Mouse (Mus musculus) limb, embryonic 14.5 days (tissue): ENCODE data around the gene Steap1. TPM values are rescaled to one million over a fixed set of nuclear protein-coding genes. Genes with fewer than 3 reads are reported as not detected.

Source experiments
- ATAC-seq: fragments of 200-750 bp; cut with Nextera tagmentation; 2 replicates; pipeline ENCODE4 v1.8.0; 2017; ENCODE audit warnings: low read depth, moderate number of reproducible peaks, moderate TSS enrichment; ENCODE audit not compliant: low FRiP score
- DNase-seq: peaks from one replicate; pipeline ENCODE4 v3.0.0-alpha.2; 2015; ENCODE audit warnings: low spot score
- H3K27ac ChIP-seq: fragments of 300-500 bp; sonication (generic); replicated peaks from 2 replicates; pipeline ENCODE4 v1.5.1; 2014; ENCODE audit warnings: low read depth, mild to moderate bottlenecking, low read length, moderate library complexity, mixed read lengths
- H3K27me3 ChIP-seq: fragments of 300-500 bp; sonication (generic); 2 replicates; pipeline ENCODE4 v1.6.1; 2014; ENCODE audit warnings: low read length, mixed read lengths; ENCODE audit not compliant: control insufficient read depth, insufficient read depth
- H3K36me3 ChIP-seq: fragments of 300-500 bp; sonication (generic); 2 replicates; pipeline ENCODE4 v1.6.1; 2014; ENCODE audit warnings: mild to moderate bottlenecking, low read length, moderate library complexity, mixed read lengths; ENCODE audit not compliant: control insufficient read depth, insufficient read depth
- H3K4me1 ChIP-seq: fragments of 300-500 bp; sonication (generic); 2 replicates; pipeline ENCODE4 v1.6.1; 2014; ENCODE audit warnings: antibody characterized with exemption, low read length, mixed read lengths; ENCODE audit not compliant: control insufficient read depth, insufficient read depth
- H3K4me2 ChIP-seq: fragments of 300-500 bp; sonication (generic); replicated peaks from 2 replicates; pipeline ENCODE4 v1.6.1; 2014; ENCODE audit warnings: low read depth, mild to moderate bottlenecking, low read length, moderate library complexity; ENCODE audit not compliant: severe bottlenecking
- H3K4me3 ChIP-seq: fragments of 300-500 bp; sonication (generic); replicated peaks from 2 replicates; pipeline ENCODE4 v1.5.1; 2014; ENCODE audit warnings: low read length
- H3K9ac ChIP-seq: fragments of 300-500 bp; sonication (generic); 2 replicates; pipeline ENCODE4 v1.6.1; 2014; ENCODE audit warnings: mild to moderate bottlenecking, low read depth, low read length, moderate library complexity; ENCODE audit not compliant: severe bottlenecking
- H3K9me3 ChIP-seq: fragments of 300-500 bp; sonication (generic); 2 replicates; pipeline ENCODE4 v1.6.1; 2016; ENCODE audit warnings: low read length; ENCODE audit not compliant: control insufficient read depth
- POLR2A ChIP-seq: fragments of 200-500 bp; IDR thresholded peaks from 2 replicates; pipeline ENCODE4 v1.8.0; 2012; ENCODE audit warnings: inconsistent platforms, mild to moderate bottlenecking, moderate library complexity, borderline replicate concordance; ENCODE audit not compliant: insufficient read depth, insufficient read length; ENCODE audit errors: extremely low read depth
- WGBS: fragments of 180-500 bp; shearing (Covaris S2); extraction: QIAGEN DNeasy Blood & Tissue Kit; methylation state at CpG from one replicate; pipeline ENCODE4 v1.1.7; 2014; 5-methylcytosine and 5-hydroxymethylcytosine counted together
- polyA plus RNA-seq, 2 experiments: library from polyadenylated mRNA; depleted of rRNA in 1 of 2; stranded (reverse) in 1 of 2; unstranded in 1 of 2; fragments of >200 nt; fragmentation: Nextera tagmentation in 1 of 2; extraction: Ambion mirVana in 1 of 2; gene quantifications; 2 replicates each; pipeline versions ENCODE4 v1.2.1 to v1.2.3; 2012 to 2014

The Steap1 gene
- polyA plus RNA-seq (2012; rRNA removed): 3.3 and 3.6 TPM in 2 replicates
- polyA plus RNA-seq (2014; fragmentation: Nextera tagmentation; extraction: Ambion mirVana): 4.7 and 4.8 TPM in 2 replicates

DNA sequence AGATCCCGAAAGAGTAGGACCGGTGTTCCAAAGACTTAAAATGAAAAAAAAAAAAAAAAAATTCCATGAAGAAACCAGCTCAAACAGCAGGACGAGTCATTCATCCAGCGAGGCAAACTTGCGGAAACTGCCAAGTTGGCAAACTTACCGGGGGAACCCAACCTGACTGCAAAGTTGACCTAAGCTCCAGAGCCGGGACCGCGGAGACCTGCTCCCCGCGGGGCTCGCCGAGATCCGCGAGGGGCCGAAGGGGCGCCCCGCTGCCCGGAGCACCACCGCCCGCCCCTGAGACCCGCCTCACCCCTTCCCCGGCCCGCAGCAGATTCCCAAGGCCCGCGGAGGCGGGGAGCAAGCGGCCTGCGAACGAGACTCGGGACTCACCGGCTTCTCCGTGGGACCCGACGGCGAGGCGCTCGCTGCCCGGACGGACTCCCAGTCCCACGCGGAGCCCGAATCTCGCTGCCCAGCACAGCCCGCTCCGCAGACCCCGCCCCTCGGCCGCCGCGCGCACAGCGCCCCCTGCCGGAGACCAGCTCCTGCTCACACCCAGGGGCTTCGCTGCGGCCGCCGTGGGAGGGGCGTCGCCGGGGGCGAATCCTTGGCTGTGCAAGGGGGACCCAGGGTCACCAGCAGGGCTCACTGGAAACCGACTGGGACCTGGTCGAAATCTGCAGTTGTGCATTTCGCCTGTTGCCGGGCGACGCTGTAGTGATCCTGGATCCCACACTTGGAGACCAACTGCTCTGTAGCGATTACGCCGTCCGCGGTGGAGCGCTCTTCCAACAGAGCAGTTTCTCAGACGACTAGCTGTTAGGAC is at the start of gene Steap1:
Gene Steap1 (minus strand): TSS at position 461 of the 817 bp plus-strand sequence.
- ATAC-seq: peak; percentile 95
- Histone ChIP-seq H3K4me2 (peak within 1 kb of the TSS; percentile 77), H3K4me3 (peak within 1 kb of the TSS; percentile 69), H3K9ac (peak within 1 kb of the TSS; percentile 66), H3K27me3 (no peaks in the 10 kb centered on the region), H3K36me3 (no peaks in the 10 kb centered on the region), H3K27ac (no peak within 1 kb of the TSS), H3K9me3 (no peaks in the 10 kb centered on the region), H3K4me1 (peaks cover 3% of the 10 kb centered on the region; the same call in 1 of the 2 replicates)
- DNase-seq: peak; percentile 67
- no peak for TF ChIP-seq POLR2A
- WGBS: under 1% methylated on average over 57 of the region's 75 CpGs

DNA sequence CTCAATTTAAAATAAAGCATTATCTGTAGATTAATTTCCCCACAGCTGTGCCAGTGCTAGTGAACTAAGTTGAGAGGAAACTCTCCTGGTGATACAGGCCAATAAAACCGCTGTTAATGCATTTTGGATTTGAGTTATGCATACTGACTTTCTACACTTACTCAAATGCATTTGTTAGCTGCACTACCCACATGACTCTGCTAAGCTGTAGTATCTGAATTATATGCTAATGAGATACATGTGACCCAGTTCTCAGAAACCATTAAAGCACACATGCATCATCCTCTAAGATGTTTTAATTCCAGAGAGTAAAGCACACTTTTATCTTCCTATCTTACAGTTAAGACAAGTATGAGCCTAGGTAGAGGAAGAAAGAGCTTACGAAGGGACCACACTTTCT is 38.0 kb upstream of the Steap1 start:
- Histone ChIP-seq H3K27ac (no peak overlapping the region), H3K9ac (no peak overlapping the region), H3K4me3 (no peak overlapping the region), H3K4me2 (no peak overlapping the region), H3K4me1 (no peaks in the 10 kb centered on the region), H3K9me3 (no peaks in the 10 kb centered on the region), H3K36me3 (no peaks in the 10 kb centered on the region), H3K27me3 (no peaks in the 10 kb centered on the region)
- WGBS: 85% methylated on average over 2 of the region's 2 CpGs
- ATAC-seq (no peak), DNase-seq (no peak)
- TF ChIP-seq POLR2A: no peak

DNA sequence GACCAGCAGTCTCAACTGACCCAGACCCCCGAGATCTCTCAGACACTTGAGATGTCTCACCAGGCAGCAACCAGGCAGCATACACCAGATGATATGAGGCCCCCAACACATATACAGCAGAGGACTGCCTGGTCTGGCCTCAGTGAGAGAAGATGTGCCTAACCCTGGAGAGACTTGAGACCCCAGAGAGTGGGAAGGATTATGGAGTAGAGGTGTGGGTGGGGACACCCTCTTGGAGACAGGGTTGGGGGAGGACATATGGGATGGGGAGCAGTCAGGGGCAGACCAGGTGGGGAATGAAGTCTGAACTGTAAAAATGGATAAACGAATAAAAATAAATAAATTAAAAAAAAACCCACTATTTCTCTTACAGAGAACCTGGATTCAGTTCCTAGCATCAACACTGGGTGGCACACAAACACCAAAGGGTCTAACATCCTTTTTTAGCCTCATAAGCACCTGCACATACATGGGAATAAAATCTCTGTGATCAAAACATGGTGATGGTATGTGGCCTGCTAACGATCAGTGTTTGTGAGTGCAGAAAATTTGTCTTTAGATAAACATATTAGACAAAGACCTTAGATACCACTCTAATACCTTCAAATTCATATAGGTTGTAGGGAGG is 7.4 kb upstream of the Steap1 start:
- Histone ChIP-seq H3K27ac (no peak overlapping the region), H3K9me3 (no peaks in the 10 kb centered on the region), H3K36me3 (no peaks in the 10 kb centered on the region), H3K27me3 (no peaks in the 10 kb centered on the region), H3K4me1 (no peaks in the 10 kb centered on the region), H3K9ac (no peak overlapping the region), H3K4me3 (no peak overlapping the region), H3K4me2 (no peak overlapping the region)
- no peak for TF ChIP-seq POLR2A
- ATAC-seq: no peak
- WGBS: 64% methylated on average over 3 of the region's 3 CpGs
- DNase-seq: no peak

DNA sequence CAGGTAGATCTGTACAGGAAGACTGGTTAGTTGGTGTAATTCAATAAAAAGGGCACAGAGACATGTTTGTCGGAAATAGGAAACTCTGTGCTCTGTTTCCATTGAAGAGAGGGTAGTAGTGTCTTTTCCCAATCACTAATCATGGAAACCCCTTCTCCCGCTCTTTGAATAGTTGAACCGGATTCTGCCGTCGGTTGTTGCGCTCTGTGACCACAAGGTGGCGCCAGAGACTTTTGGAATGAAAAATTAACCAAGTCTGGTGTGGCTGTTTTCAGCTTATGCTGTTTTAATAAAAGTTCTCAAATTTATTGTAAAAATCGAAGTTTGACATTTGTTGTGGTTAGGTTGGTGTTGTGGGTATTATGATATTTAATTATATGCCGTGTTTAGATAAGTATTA is 5.9 kb upstream of the Steap1 start:
- Histone ChIP-seq H3K4me1 (no peaks in the 10 kb centered on the region), H3K9me3 (no peaks in the 10 kb centered on the region), H3K27ac (no peak overlapping the region), H3K27me3 (no peaks in the 10 kb centered on the region), H3K36me3 (no peaks in the 10 kb centered on the region), H3K9ac (no peak overlapping the region), H3K4me2 (no peak overlapping the region), H3K4me3 (no peak overlapping the region)
- WGBS: 2% methylated on average over 9 of the region's 9 CpGs
- DNase-seq: no peak
- ATAC-seq: no peak
- TF ChIP-seq POLR2A: no peak

DNA sequence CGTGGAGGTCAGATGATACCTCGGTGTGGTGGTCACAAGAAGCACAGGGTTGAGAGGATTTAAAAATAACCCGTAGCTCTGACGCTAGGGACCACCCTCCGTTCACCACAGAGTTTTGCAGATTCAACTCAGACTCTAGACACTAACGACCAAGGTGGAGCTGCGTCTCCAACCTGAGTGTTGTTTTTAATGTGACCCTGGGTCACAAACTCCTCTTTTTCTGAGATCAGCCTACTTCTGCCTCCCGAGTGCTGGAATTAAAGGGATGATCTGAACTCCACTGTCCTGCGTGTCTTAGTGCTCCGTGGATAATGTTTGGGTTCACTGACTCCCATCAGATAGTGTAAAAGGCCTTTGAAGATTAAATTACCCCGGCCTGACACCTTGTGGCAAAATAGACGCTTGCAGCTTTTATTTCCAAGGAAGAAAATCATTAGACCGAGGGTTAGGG is 671 bp upstream of the Steap1 start:
- H3K9ac ChIP-seq: peak overlapping the region; percentile 66

More for the DNA sequence above, 671 bp upstream of the Steap1 start:
- Histone ChIP-seq H3K27me3 (no peaks in the 10 kb centered on the region), H3K27ac (no peak overlapping the region), H3K36me3 (no peaks in the 10 kb centered on the region), H3K9me3 (no peaks in the 10 kb centered on the region), H3K4me2 (peak overlapping the region; percentile 77), H3K4me1 (peaks cover 3% of the 10 kb centered on the region; the same call in 1 of the 2 replicates), H3K4me3 (peak overlapping the region; percentile 69)
- peak; percentile 58 for DNase-seq
- ATAC-seq: peak; percentile 64
- WGBS: 1% methylated on average over 13 of the region's 13 CpGs
- TF ChIP-seq POLR2A: no peak
